Mouse (Mus musculus) central nervous system, embryonic 18 days (tissue): Measurements from ENCODE around the gene Olfr692. TPM values are rescaled to one million over a fixed set of nuclear protein-coding genes. Genes with fewer than 3 reads are reported as not detected.

ENCODE experiments used
- polyA plus RNA-seq: library from polyadenylated mRNA; depleted of rRNA; stranded (reverse); fragments of >200 nt; gene quantifications from 2 replicates; pipeline ENCODE4 v1.2.3, GENCODE M21; 2012; rRNA removed

Gene Olfr692
- not detected in 2 replicates for polyA plus RNA-seq

GRCm38 (mm10) chr7:105367930-105368329, at the start of gene Olfr692:
Gene Olfr692 (plus strand): TSS chr7:105368230.

GRCm38 (mm10) chr7:105334004-105334403, 34.0 kb upstream of the Olfr692 start, which contains the start of gene Olfr690:
Gene Olfr690 (minus strand): TSS chr7:105334104.

GRCm38 (mm10) chr7:105342170-105342569, 25.9 kb upstream of the Olfr692 start, which contains the start of gene Olfr691:
Gene Olfr691 (minus strand): TSS chr7:105342270.

GRCm38 (mm10) chr7:105374866-105375265, 6.8 kb downstream of the Olfr692 start, which contains the start of gene Gm5901:
Gene Gm5901 (plus strand): TSS chr7:105375038.

GRCm38 (mm10) chr7:105399935-105400624, 32.0 kb downstream of the Olfr692 start, which contains the start of gene Fam160a2:
Gene Fam160a2 (minus strand): TSS chr7:105400054.

GRCm38 (mm10) chr7:105404268-105404667, 36.2 kb downstream of the Olfr692 start, which contains the start of gene Cnga4:
Gene Cnga4 (plus strand): TSS chr7:105404568.

Other genes starting within 250 kb of the Olfr692 start
- not detected in 2 replicates for gene Olfr683, start 221.2 kb upstream of the Olfr692 start, polyA plus RNA-seq
- gene Olfr684, start 204.6 kb upstream of the Olfr692 start, polyA plus RNA-seq, result not detected in 2 replicates
- gene Olfr685, start 182.2 kb upstream of the Olfr692 start, polyA plus RNA-seq, result not detected in 2 replicates
- gene Olfr686, start 160.7 kb upstream of the Olfr692 start, polyA plus RNA-seq, result not detected in 2 replicates
- gene Olfr688, start 80.1 kb upstream of the Olfr692 start, polyA plus RNA-seq, result not detected in 2 replicates
- gene Olfr689, start 57.1 kb upstream of the Olfr692 start, polyA plus RNA-seq, result not detected in 2 replicates
- gene Olfr690, start 34.1 kb upstream of the Olfr692 start, polyA plus RNA-seq, result 0.12 and 0.43 TPM in 2 replicates
- gene Olfr691, start 26.0 kb upstream of the Olfr692 start, polyA plus RNA-seq, result 0.21 and 0.24 TPM in 2 replicates
- not detected in 2 replicates for gene Gm5901, start 6.8 kb downstream of the Olfr692 start, polyA plus RNA-seq
- gene Fam160a2, start 31.8 kb downstream of the Olfr692 start, polyA plus RNA-seq, result 35.4 and 37.7 TPM in 2 replicates
- gene Cnga4, start 36.3 kb downstream of the Olfr692 start, polyA plus RNA-seq, result 0.27 and 0.32 TPM in 2 replicates
- gene Cckbr, start 57.5 kb downstream of the Olfr692 start, polyA plus RNA-seq, result 6.2 and 6.7 TPM in 2 replicates
- 26.2 and 30.2 TPM in 2 replicates for gene Cavin3, start 114.1 kb downstream of the Olfr692 start, polyA plus RNA-seq
- gene Smpd1, start 186.1 kb downstream of the Olfr692 start, polyA plus RNA-seq, result 51.4 and 52.2 TPM in 2 replicates
- gene Apbb1, start 213.4 kb downstream of the Olfr692 start, polyA plus RNA-seq, result 318 and 323 TPM in 2 replicates
- 0.28 and 0.64 TPM in 2 replicates for gene Hpx, start 231.9 kb downstream of the Olfr692 start, polyA plus RNA-seq